Mouse (Mus musculus) B cell, adult 67 days (primary cell): ENCODE data around the gene Rpl36al. TPM values are rescaled to one million over a fixed set of nuclear protein-coding genes. Genes with fewer than 3 reads are reported as not detected.

Experiments
- total RNA-seq, 2 experiments: library from RNA; stranded (reverse); gene quantifications; 4 replicates each; pipeline ENCODE4 v1.2.4; 2023

Rpl36al gene
- total RNA-seq: 100 to 1,000 TPM; 369 to 396 TPM

GRCm38 (mm10) chr12:69183583-69184308, at the start of gene Rpl36al, which contains the start of gene Mgat2:
Rpl36al (minus strand) TSS chr12:69184083.
Mgat2 (plus strand) TSS chr12:69184157.

DNA sequence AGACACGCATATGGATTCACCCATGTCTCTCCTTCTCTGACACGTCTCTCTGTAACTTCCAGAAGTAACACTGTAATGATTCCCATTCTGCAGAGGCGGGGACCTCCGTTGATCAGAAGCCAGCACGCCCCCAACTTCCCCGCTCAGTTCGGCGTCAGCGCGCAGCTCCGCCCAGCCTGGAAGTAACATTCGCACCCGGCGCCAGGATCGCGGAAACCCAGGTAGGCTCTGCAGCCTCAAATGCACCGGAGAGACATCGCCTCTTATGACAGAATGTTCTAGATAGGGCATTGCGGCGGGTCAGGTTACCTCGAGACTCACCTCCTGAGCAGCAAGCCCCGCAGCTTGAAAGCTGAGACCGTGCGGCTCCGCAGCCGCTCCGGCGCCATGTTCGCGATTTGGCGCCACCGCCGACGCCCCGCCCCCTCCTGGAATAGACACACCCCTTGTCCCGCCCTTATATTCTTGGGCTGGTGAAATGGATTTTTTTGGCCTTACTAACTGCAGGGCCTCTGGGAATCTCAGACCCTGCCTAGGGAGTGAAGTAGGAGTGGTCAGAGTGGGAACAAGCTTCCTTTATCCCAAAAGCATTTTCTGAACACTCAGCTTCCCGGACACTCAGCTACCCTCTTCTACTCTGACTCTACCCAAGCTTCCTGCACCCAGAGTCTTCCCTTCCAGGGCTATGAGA, 44.0 kb upstream of the Rpl36al start, which contains the start of gene Pole2:
TSS of gene Pole2 (minus strand) at position 420 of the 691 bp plus-strand sequence.

GRCm38 (mm10) chr12:69204052-69204833, 20.4 kb upstream of the Rpl36al start, which contains the start of gene Gm49384:
Gm49384 (minus strand) TSS chr12:69204267.

DNA sequence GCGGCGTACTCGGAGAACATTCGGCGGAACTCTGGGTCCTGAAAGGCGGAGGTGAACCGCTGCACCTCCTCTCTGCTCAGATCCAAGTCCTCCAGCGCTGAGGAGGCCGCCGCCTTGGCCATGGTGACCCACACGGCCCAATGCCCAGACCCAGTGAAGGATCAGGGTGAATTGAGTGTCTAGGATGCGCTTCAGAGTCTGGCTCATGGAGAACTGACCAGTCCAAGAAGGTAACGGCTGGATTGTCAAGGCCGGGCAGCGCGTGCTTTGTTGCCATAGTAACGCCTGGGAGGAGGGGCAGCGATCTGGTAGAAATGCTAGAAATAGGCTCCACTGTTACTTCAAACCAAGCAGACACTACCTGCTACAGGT, 14.3 kb upstream of the Rpl36al start, which contains the start of gene Dnaaf2:
TSS of gene Dnaaf2 (minus strand) at position 266 of the 372 bp plus-strand sequence.

DNA sequence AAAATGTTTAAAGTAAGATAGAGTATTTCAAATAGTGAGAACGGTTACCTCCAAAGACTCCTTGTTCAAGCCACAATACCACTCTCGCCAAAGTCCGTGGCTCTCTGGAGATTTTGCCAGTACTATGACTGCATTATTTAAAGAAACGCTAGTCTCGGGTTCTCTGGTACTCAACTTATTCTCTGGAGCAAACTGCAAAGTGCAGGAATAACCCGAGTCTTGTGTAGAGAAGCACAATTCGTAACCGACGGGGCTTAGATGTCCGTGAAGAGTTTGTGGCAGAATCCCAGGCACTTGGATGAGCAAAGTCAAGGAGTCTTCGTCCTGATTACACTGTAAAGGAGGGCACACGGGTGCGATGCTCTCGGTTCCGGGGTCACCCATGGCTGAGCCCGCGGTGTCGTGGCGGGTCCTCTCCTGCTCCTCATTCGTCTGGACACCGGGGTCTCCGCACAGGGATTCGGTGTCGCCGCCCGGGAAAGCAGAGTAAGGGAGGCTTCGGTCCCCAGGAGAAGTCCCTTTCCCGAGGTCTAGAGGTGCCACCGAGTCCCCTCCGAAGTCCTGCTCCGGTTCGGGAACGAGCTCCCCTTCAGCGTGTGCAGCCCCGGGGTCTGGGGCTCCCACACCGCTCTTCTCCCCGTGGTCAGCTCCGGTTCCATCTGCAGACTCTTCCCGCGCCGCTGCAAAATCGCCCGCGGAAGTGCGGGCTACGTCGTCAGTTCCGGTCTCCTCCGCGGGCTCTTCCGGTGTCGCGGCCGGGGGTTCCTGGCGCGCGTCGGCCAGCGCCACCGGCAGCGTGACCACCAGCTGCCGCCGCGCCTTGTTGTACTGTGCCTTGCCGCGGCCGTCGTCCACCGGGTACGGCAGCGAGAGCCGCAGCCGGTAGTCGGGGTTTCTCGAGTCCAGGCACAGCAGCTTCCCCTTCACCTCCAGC, 12.8 kb upstream of the Rpl36al start, which contains the start of gene Gm49383:
TSS of gene Gm49383 (minus strand) at position 661 of the 934 bp plus-strand sequence.

GRCm38 (mm10) chr12:69168461-69169106, 15.3 kb downstream of the Rpl36al start, which contains the start of gene Lrr1:
Lrr1 (plus strand) TSS chr12:69168814.

GRCm38 (mm10) chr12:69158765-69159577, 24.9 kb downstream of the Rpl36al start, which contains the start of gene Rps29:
Rps29 (minus strand) TSS chr12:69159186.

Other genes with a start within 250 kb of the Rpl36al start
- 1,000 to 10,000 TPM; 5,005 to 5,064 TPM for gene Rps29, start 24.9 kb downstream of the Rpl36al start, total RNA-seq
- gene Lrr1, start 15.3 kb downstream of the Rpl36al start, total RNA-seq: not detected
- gene Mgat2, start 74 bp upstream of the Rpl36al start, total RNA-seq: 10 to 100 TPM; 30.7 to 33.1 TPM
- 1 to 10 TPM; 6.2 to 7.6 TPM for gene Gm49383, start 13.0 kb upstream of the Rpl36al start, total RNA-seq
- gene Dnaaf2, start 14.3 kb upstream of the Rpl36al start, total RNA-seq: 1 to 10 TPM; 1.8 to 2.8 TPM
- 1 to 10 TPM; 4.1 to 8.5 TPM for gene Gm49384, start 20.2 kb upstream of the Rpl36al start, total RNA-seq
- 1 to 10 TPM; 2.4 to 3.8 TPM for gene Pole2, start 44.1 kb upstream of the Rpl36al start, total RNA-seq
- 1 to 10 TPM; 7.6 to 8.3 TPM for gene Klhdc1, start 57.1 kb upstream of the Rpl36al start, total RNA-seq
- gene Klhdc2, start 112.6 kb upstream of the Rpl36al start, total RNA-seq: 10 to 100 TPM; 25.0 to 25.1 TPM
- gene Nemf, start 173.1 kb upstream of the Rpl36al start, total RNA-seq: 100 to 1,000 TPM; 119 to 138 TPM
- gene Arf6, start 188.1 kb upstream of the Rpl36al start, total RNA-seq: 100 to 1,000 TPM; 309 to 322 TPM
- gene Gm9887, start 188.4 kb upstream of the Rpl36al start, total RNA-seq: 10 to 100 TPM in 1 of 2 experiments, 1 to 10 TPM in 1; 7.1 to 10.3 TPM